Comparison of ENCODE assay signal across 8 mouse cellular contexts in the genomic region with DNA sequence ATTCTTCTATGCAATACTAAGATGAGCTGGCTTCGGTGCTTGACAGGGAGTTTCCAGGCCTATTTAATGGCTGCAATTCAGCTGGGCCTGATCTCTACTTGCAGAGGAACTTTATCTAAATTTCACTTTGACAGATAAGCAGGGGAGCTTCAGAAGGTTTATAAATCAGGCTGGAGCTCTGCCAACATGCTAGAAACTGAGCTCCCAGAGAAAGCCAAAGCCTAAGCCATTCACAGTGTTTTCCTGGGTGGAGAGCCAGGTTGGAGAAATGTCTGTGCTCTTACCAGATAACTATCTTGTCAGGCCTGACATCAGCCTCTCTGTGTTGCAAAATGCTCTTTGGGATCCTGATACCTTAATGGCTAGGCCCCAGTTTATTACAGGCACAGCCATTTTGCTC. TPM values are rescaled to one million over a fixed set of nuclear protein-coding genes. Genes with fewer than 3 reads are reported as not detected.
A peak's percentile ranks its signal among the peaks of the same experiment; 100 is the strongest.
DNase-seq lines count a peak whose midpoint lies in the region; ATAC-seq and TF ChIP-seq lines count a peak whose summit lies in the region.

No protein-coding gene starts in this region.

- H3K79me2 ChIP-seq in liver, adult 2 months (ENCODE audit: control insufficient read depth, insufficient read depth, low read length): no peaks in the 10 kb centered on the region

- H3K9me3 ChIP-seq in embryonic facial prominence, embryonic 10.5 days: peaks cover 7% of the 10 kb centered on the region; the same call in 1 of the 2 replicates
- no peaks in the 10 kb centered on the region for H3K9me3 ChIP-seq in lung, postnatal 0 days (ENCODE audit: low read length)

- no peaks in the 10 kb centered on the region for H3K36me3 ChIP-seq in liver, adult 2 months (ENCODE audit: control insufficient read depth, insufficient read depth, low read length)
- no peaks in the 10 kb centered on the region for H3K36me3 ChIP-seq in embryonic facial prominence, embryonic 10.5 days (replicated peaks)
- H3K36me3 ChIP-seq in lung, postnatal 0 days (ENCODE audit: insufficient read depth, low read length): no peaks in the 10 kb centered on the region

- H3K27ac ChIP-seq in liver, adult 2 months (replicated peaks; ENCODE audit: insufficient read depth, low read depth, low read length): no peak overlapping the region
- H3K27ac ChIP-seq in embryonic facial prominence, embryonic 10.5 days (replicated peaks): peak overlapping the region; percentile 82
- no peak overlapping the region for H3K27ac ChIP-seq in lung, postnatal 0 days (ENCODE audit: low read length)

- H3K4me2 ChIP-seq in lung, postnatal 0 days (replicated peaks; ENCODE audit: low read depth, low read length): no peak overlapping the region

- H3K4me1 ChIP-seq in liver, adult 2 months (ENCODE audit: control insufficient read depth, insufficient read depth, low read length): no peaks in the 10 kb centered on the region
- H3K4me1 ChIP-seq in embryonic facial prominence, embryonic 10.5 days: peaks cover 45% of the 10 kb centered on the region
- H3K4me1 ChIP-seq in lung, postnatal 0 days (ENCODE audit: insufficient read depth, low read depth, low read length): no peaks in the 10 kb centered on the region

- 74% methylated on average over 1 of the region's 1 CpGs for WGBS in liver, adult 2 months
- WGBS in embryonic facial prominence, embryonic 10.5 days: 85% methylated on average over 1 of the region's 1 CpGs
- 37% methylated on average over 1 of the region's 1 CpGs for WGBS in lung, postnatal 0 days

- intact Hi-C loops in heart, postnatal 14 days (cut with DNase I): no loop called here

- TF ChIP-seq EP300 in lung, postnatal 0 days (IDR thresholded peaks at IDR 0.05): no peak

- TF ChIP-seq POLR2A in liver, adult 2 months (IDR thresholded peaks at IDR 0.05; ENCODE audit: extremely low read depth, insufficient read depth, low read length): no peak

- TF ChIP-seq CTCF in liver, adult 2 months (IDR thresholded peaks at IDR 0.05; ENCODE audit: low read depth, low read length): no peak
- TF ChIP-seq CTCF in lung, postnatal 0 days (IDR thresholded peaks at IDR 0.05): no peak

- peak; percentile 17 for DNase-seq in liver, adult 2 months (ENCODE audit: extremely low read depth, low read depth, low spot score)
- DNase-seq in liver: no peak
- DNase-seq in embryonic facial prominence, embryonic 10.5 days (ENCODE audit: low spot score): no peak
- peak; percentile 22 to 31 for DNase-seq in heart, postnatal 14 days
- DNase-seq in lung, postnatal 0 days (ENCODE audit: low spot score): peak; percentile 12
- no peak for DNase-seq in embryo, embryonic 11 days
- no peak for DNase-seq in thymus, postnatal 36 days
- no peak for DNase-seq in thymus, postnatal 4 days

- no peak overlapping the region for H3K4me3 ChIP-seq in liver, adult 2 months (ENCODE audit: insufficient read depth, low read depth, low read length)
- H3K4me3 ChIP-seq in embryonic facial prominence, embryonic 10.5 days: peak overlapping the region; percentile 17; the same call in 1 of the 2 replicates
- no peak overlapping the region for H3K4me3 ChIP-seq in lung, postnatal 0 days (ENCODE audit: low read depth, low read length)

- H3K9ac ChIP-seq in liver, adult 2 months (ENCODE audit: low read depth, low read length): no peak overlapping the region
- H3K9ac ChIP-seq in lung, postnatal 0 days (replicated peaks; ENCODE audit: low read depth): no peak overlapping the region

- no peak; the same call in 1 of the 2 replicates for ATAC-seq in lung, postnatal 0 days

- no peaks in the 10 kb centered on the region for H3K27me3 ChIP-seq in liver, adult 2 months (ENCODE audit: control insufficient read depth, insufficient read depth, low read length)
- H3K27me3 ChIP-seq in embryonic facial prominence, embryonic 10.5 days (replicated peaks; ENCODE audit: low read depth, poor library complexity, severe bottlenecking): no peaks in the 10 kb centered on the region
- H3K27me3 ChIP-seq in lung, postnatal 0 days (replicated peaks; ENCODE audit: insufficient read depth, low read length): no peaks in the 10 kb centered on the region

RNA-seq across cellular contexts. Expression of a gene that starts 48.6 kb away (rescaled TPM):
- total RNA-seq in liver, adult 2 months (2014; rRNA removed): 13.9 and 23.2 TPM in 2 replicates
- 28.2 and 44.3 TPM in 2 replicates for polyA plus RNA-seq in liver, adult 2 months (2012; rRNA removed)
- 77.9 and 78.3 TPM in 2 replicates for polyA plus RNA-seq in embryonic facial prominence, embryonic 10.5 days (2016; fragmentation: Nextera tagmentation; extraction: Ambion mirVana)
- total RNA-seq in heart, postnatal 14 days (2021): 10 to 100 TPM; 56.7 to 60.4 TPM
- polyA plus RNA-seq in lung, postnatal 0 days (2015; fragmentation: Nextera tagmentation; extraction: Ambion mirVana): 20.3 and 22.5 TPM in 2 replicates

Comparison
In these comparisons a context has a peak if more than half of its experiments do, and no peak if none do; other contexts are left out.
1. DNase-seq: peak in liver, adult 2 months (single experiment), heart, postnatal 14 days (2 of 2) and lung, postnatal 0 days (single experiment); none in liver (single experiment), embryonic facial prominence, embryonic 10.5 days (single experiment), embryo, embryonic 11 days (single experiment), thymus, postnatal 36 days (0 of 2) and thymus, postnatal 4 days (single experiment).